Mouse (Mus musculus): ENCODE data around the gene Pramef25. TPM values are rescaled to one million over a fixed set of nuclear protein-coding genes. Genes with fewer than 3 reads are reported as not detected.
"Not testable (repeated sequence)": the region's sequence is repeated elsewhere in the genome, so short reads cannot be mapped to it uniquely, and the experiment has no call there.

Gene Pramef25
- not detected in 2 replicates for polyA plus RNA-seq (2015; fragmentation: Nextera tagmentation; extraction: Ambion mirVana)

DNA sequence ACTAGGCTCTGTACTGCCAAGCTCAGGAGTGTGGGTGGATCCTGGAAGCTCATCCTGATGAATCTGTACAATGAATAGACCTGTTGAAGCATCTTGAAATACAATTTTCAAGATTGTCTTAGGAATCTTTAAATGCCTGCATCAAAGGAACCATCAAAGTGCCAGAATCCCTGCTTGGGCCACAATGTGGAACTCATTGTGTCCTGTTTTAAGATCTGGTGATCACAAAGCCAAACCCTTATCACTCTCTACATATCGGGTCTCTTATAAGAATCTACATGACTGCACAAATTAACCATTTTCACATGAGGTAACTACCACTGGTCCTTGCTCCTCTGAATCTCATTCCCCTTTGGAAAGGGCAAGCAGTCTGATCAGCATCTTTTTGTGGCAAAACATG lies at the start of gene Pramef25:
Gene Pramef25, minus strand, starts transcription at position 101 of the 400 bp plus-strand sequence.
- not testable (repeated sequence) for ATAC-seq (ENCODE audit: low read depth); H3K36me3 ChIP-seq (ENCODE audit: control insufficient read depth, insufficient read depth, low read length); H3K9me3 ChIP-seq (ENCODE audit: control insufficient read depth, low read length); H3K27me3 ChIP-seq (ENCODE audit: control insufficient read depth, insufficient read depth, low read depth, low read length); H3K9ac ChIP-seq (ENCODE audit: low read length); H3K4me2 ChIP-seq (ENCODE audit: low read depth, low read length); H3K4me3 ChIP-seq (ENCODE audit: low read length); H3K4me1 ChIP-seq (replicated peaks; ENCODE audit: control insufficient read depth, insufficient read depth, low read length); H3K27ac ChIP-seq (ENCODE audit: low read length)
- 88% methylated on average over 1 of the region's 1 CpGs for WGBS

- not testable (repeated sequence) for H3K27ac ChIP-seq (ENCODE audit: low read length); H3K4me1 ChIP-seq (replicated peaks; ENCODE audit: control insufficient read depth, insufficient read depth, low read length); H3K4me3 ChIP-seq (ENCODE audit: low read length); H3K9me3 ChIP-seq (ENCODE audit: control insufficient read depth, low read length); H3K36me3 ChIP-seq (ENCODE audit: control insufficient read depth, insufficient read depth, low read length); H3K4me2 ChIP-seq (ENCODE audit: low read depth, low read length); H3K9ac ChIP-seq (ENCODE audit: low read length); ATAC-seq (ENCODE audit: low read depth); H3K27me3 ChIP-seq (ENCODE audit: control insufficient read depth, insufficient read depth, low read depth, low read length)
- 34% methylated on average over 3 of the region's 3 CpGs for WGBS
These were observed 43.5 kb upstream of the Pramef25 start, which contains the start of gene Pramef17 for GRCm38 (mm10) chr4:143994269-143994668. TSS of gene Pramef17 (minus strand) at chr4:143994369.

DNA sequence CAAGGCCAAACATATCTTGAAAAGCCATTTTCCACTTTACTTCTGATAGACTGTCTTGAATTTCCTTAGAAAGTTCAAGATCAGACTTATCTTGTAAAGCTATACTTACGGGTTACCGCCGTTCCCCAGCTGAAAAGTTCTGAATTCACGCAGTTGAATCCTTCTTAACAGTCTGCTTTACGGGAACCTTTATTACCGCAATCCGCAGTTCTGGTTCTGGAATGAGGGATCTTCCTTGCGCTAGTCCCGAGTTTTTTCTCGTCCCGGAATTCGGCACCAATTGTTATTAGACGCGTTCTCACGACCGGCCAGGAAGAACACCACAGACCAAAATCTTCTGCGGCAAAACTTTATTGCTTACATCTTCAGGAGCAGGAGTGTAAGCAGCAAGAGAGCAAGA lies 37.3 kb upstream of the Pramef25 start:
- ATAC-seq (ENCODE audit: low read depth) = not testable (repeated sequence)

GRCm38 (mm10) chr4:143987475-143987941 lies 36.7 kb upstream of the Pramef25 start:
- not testable (repeated sequence) for H3K4me1 ChIP-seq (replicated peaks; ENCODE audit: control insufficient read depth, insufficient read depth, low read length)

More for the DNA sequence above, 37.3 kb upstream of the Pramef25 start:
- not testable (repeated sequence) for H3K27ac ChIP-seq (ENCODE audit: low read length); H3K9me3 ChIP-seq (ENCODE audit: control insufficient read depth, low read length); H3K4me3 ChIP-seq (ENCODE audit: low read length); H3K4me1 ChIP-seq (replicated peaks; ENCODE audit: control insufficient read depth, insufficient read depth, low read length); H3K36me3 ChIP-seq (ENCODE audit: control insufficient read depth, insufficient read depth, low read length); H3K27me3 ChIP-seq (ENCODE audit: control insufficient read depth, insufficient read depth, low read depth, low read length); H3K9ac ChIP-seq (ENCODE audit: low read length); H3K4me2 ChIP-seq (ENCODE audit: low read depth, low read length)
- 93% methylated on average over 11 of the region's 17 CpGs for WGBS

GRCm38 (mm10) chr4:143985733-143986132 lies 34.9 kb upstream of the Pramef25 start:
- not testable (repeated sequence) for ATAC-seq (ENCODE audit: low read depth); H3K9ac ChIP-seq (ENCODE audit: low read length); H3K27me3 ChIP-seq (ENCODE audit: control insufficient read depth, insufficient read depth, low read depth, low read length); H3K36me3 ChIP-seq (ENCODE audit: control insufficient read depth, insufficient read depth, low read length); H3K27ac ChIP-seq (ENCODE audit: low read length); H3K4me1 ChIP-seq (replicated peaks; ENCODE audit: control insufficient read depth, insufficient read depth, low read length); H3K9me3 ChIP-seq (ENCODE audit: control insufficient read depth, low read length); H3K4me3 ChIP-seq (ENCODE audit: low read length); H3K4me2 ChIP-seq (ENCODE audit: low read depth, low read length)
- 100% methylated on average over 2 of the region's 9 CpGs for WGBS

More at GRCm38 (mm10) chr4:143987475-143987941, 36.7 kb upstream of the Pramef25 start:
- H3K9me3 ChIP-seq (ENCODE audit: control insufficient read depth, low read length); ATAC-seq (ENCODE audit: low read depth); H3K27me3 ChIP-seq (ENCODE audit: control insufficient read depth, insufficient read depth, low read depth, low read length); H3K36me3 ChIP-seq (ENCODE audit: control insufficient read depth, insufficient read depth, low read length); H3K4me2 ChIP-seq (ENCODE audit: low read depth, low read length); H3K4me3 ChIP-seq (ENCODE audit: low read length); H3K9ac ChIP-seq (ENCODE audit: low read length); H3K27ac ChIP-seq (ENCODE audit: low read length): not testable (repeated sequence)
- WGBS = 84% methylated on average over 8 of the region's 17 CpGs

- H3K9ac ChIP-seq (ENCODE audit: low read length); H3K4me1 ChIP-seq (replicated peaks; ENCODE audit: control insufficient read depth, insufficient read depth, low read length); H3K9me3 ChIP-seq (ENCODE audit: control insufficient read depth, low read length); H3K4me2 ChIP-seq (ENCODE audit: low read depth, low read length); H3K27me3 ChIP-seq (ENCODE audit: control insufficient read depth, insufficient read depth, low read depth, low read length); H3K4me3 ChIP-seq (ENCODE audit: low read length); ATAC-seq (ENCODE audit: low read depth); H3K27ac ChIP-seq (ENCODE audit: low read length); H3K36me3 ChIP-seq (ENCODE audit: control insufficient read depth, insufficient read depth, low read length): not testable (repeated sequence)
- WGBS = no CpG with 5 or more reads among the region's 7 CpGs
These were observed 34.3 kb upstream of the Pramef25 start for GRCm38 (mm10) chr4:143985165-143985564.

DNA sequence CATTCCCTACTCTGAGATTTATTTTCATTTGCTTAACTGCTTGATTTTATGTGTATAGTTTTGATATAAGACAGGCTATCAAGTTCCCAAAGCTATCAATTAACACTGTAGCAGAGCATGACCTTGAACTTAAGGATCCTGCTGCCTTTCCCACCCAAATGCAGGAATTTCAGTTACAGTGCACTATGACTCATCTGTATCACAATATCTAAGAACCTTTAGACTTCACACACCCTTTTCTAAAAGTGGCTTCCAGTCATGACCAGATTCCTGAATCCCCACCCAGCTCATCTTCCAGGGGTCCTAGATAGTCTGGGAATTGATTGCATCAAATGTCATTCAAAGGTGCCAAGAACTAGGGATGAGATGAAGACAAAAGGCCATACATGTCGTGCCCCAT lies 32.6 kb upstream of the Pramef25 start:
- H3K4me1 ChIP-seq (replicated peaks; ENCODE audit: control insufficient read depth, insufficient read depth, low read length); ATAC-seq (ENCODE audit: low read depth); H3K4me2 ChIP-seq (ENCODE audit: low read depth, low read length); H3K27ac ChIP-seq (ENCODE audit: low read length); H3K36me3 ChIP-seq (ENCODE audit: control insufficient read depth, insufficient read depth, low read length); H3K9ac ChIP-seq (ENCODE audit: low read length); H3K4me3 ChIP-seq (ENCODE audit: low read length); H3K27me3 ChIP-seq (ENCODE audit: control insufficient read depth, insufficient read depth, low read depth, low read length); H3K9me3 ChIP-seq (ENCODE audit: control insufficient read depth, low read length): not testable (repeated sequence)
- WGBS = no CpG with 5 or more reads among the region's 1 CpGs

- H3K27ac ChIP-seq (ENCODE audit: low read length); H3K36me3 ChIP-seq (ENCODE audit: control insufficient read depth, insufficient read depth, low read length); H3K4me3 ChIP-seq (ENCODE audit: low read length); ATAC-seq (ENCODE audit: low read depth); H3K9ac ChIP-seq (ENCODE audit: low read length); H3K27me3 ChIP-seq (ENCODE audit: control insufficient read depth, insufficient read depth, low read depth, low read length); H3K4me1 ChIP-seq (replicated peaks; ENCODE audit: control insufficient read depth, insufficient read depth, low read length); H3K9me3 ChIP-seq (ENCODE audit: control insufficient read depth, low read length); H3K4me2 ChIP-seq (ENCODE audit: low read depth, low read length): not testable (repeated sequence)
- WGBS = 25% methylated on average over 2 of the region's 2 CpGs
These were observed 16.0 kb upstream of the Pramef25 start, which contains the start of gene Gm13101 for GRCm38 (mm10) chr4:143966850-143967249. TSS of gene Gm13101 (minus strand) at chr4:143966950.

GRCm38 (mm10) chr4:143900280-143900679 lies 50.5 kb downstream of the Pramef25 start, which contains the start of gene Pramef6:
TSS of gene Pramef6 (minus strand) at chr4:143900380.
- not testable (repeated sequence) for H3K27me3 ChIP-seq (ENCODE audit: control insufficient read depth, insufficient read depth, low read depth, low read length); H3K36me3 ChIP-seq (ENCODE audit: control insufficient read depth, insufficient read depth, low read length); H3K4me1 ChIP-seq (replicated peaks; ENCODE audit: control insufficient read depth, insufficient read depth, low read length); H3K9ac ChIP-seq (ENCODE audit: low read length); H3K4me3 ChIP-seq (ENCODE audit: low read length); H3K4me2 ChIP-seq (ENCODE audit: low read depth, low read length); H3K9me3 ChIP-seq (ENCODE audit: control insufficient read depth, low read length); ATAC-seq (ENCODE audit: low read depth); H3K27ac ChIP-seq (ENCODE audit: low read length)
- 75% methylated on average over 1 of the region's 1 CpGs for WGBS

Measured in lung, embryonic 16.5 days (tissue).